Mouse (Mus musculus) hindbrain, embryonic 11.5 days (tissue): ENCODE measurements around the gene Aatf. TPM values are rescaled to one million over a fixed set of nuclear protein-coding genes. Genes with fewer than 3 reads are reported as not detected.

ENCODE experiments used
- ATAC-seq: fragments of 200-750 bp; cut with Nextera tagmentation; 2 replicates; pipeline ENCODE4 v1.8.0; 2017; ENCODE audit warnings: mild to moderate bottlenecking, moderate TSS enrichment, moderate library complexity; ENCODE audit not compliant: low FRiP score
- DNase-seq: peaks from one replicate; pipeline ENCODE4 v3.0.0-alpha.2; 2015; ENCODE audit warnings: low spot score
- H3K27ac ChIP-seq: fragments of 300-500 bp; sonication (generic); 2 replicates; pipeline ENCODE4 v1.5.1; 2014; ENCODE audit warnings: mild to moderate bottlenecking, low read depth, low read length
- H3K27me3 ChIP-seq: fragments of 300-500 bp; sonication (generic); 2 replicates; pipeline ENCODE4 v1.6.1; 2014; ENCODE audit warnings: mild to moderate bottlenecking, low read length, moderate library complexity, mixed read lengths; ENCODE audit not compliant: control insufficient read depth, insufficient read depth
- H3K36me3 ChIP-seq: fragments of 300-500 bp; sonication (generic); 2 replicates; pipeline ENCODE4 v1.6.1; 2014; ENCODE audit warnings: mild to moderate bottlenecking, low read length, moderate library complexity, mixed read lengths; ENCODE audit not compliant: control insufficient read depth, insufficient read depth
- H3K4me1 ChIP-seq: fragments of 300-500 bp; sonication (generic); replicated peaks from 2 replicates; pipeline ENCODE4 v1.6.1; 2014; ENCODE audit warnings: low read length, mixed read lengths; ENCODE audit not compliant: control insufficient read depth, insufficient read depth
- H3K4me2 ChIP-seq: fragments of 300-500 bp; sonication (generic); replicated peaks from 2 replicates; pipeline ENCODE4 v1.6.1; 2014; ENCODE audit warnings: mild to moderate bottlenecking, low read depth, low read length
- H3K4me3 ChIP-seq: fragments of 300-500 bp; sonication (generic); 2 replicates; pipeline ENCODE4 v1.5.1; 2014; ENCODE audit warnings: low read depth, low read length
- H3K9ac ChIP-seq: fragments of 300-500 bp; sonication (generic); 2 replicates; pipeline ENCODE4 v1.6.1; 2014; ENCODE audit warnings: low read depth, low read length
- H3K9me3 ChIP-seq: fragments of 300-500 bp; sonication (generic); 2 replicates; pipeline ENCODE4 v1.6.1; 2016; ENCODE audit warnings: low read length; ENCODE audit not compliant: control insufficient read depth
- WGBS: fragments of 180-500 bp; shearing (Covaris S2); extraction: QIAGEN DNeasy Blood & Tissue Kit; methylation state at CpG from one replicate; pipeline ENCODE4 v1.1.7; 2014; 5-methylcytosine and 5-hydroxymethylcytosine counted together
- polyA plus RNA-seq: library from polyadenylated mRNA; unstranded; fragments of >200 nt; fragmentation: Nextera tagmentation; extraction: Ambion mirVana; gene quantifications from 2 replicates; pipeline ENCODE4 v1.2.1, GENCODE M21; 2014

The Aatf gene
- polyA plus RNA-seq, 1 experiment from 2014 or later, result 59.9 TPM

- no peak for ATAC-seq
- Histone ChIP-seq H3K27ac (no peak overlapping the region), H3K27me3 (no peaks in the 10 kb centered on the region), H3K9me3 (no peaks in the 10 kb centered on the region), H3K4me3 (no peak overlapping the region), H3K9ac (no peak overlapping the region), H3K36me3 (no peaks in the 10 kb centered on the region), H3K4me2 (no peak overlapping the region), H3K4me1 (no peaks in the 10 kb centered on the region)
- WGBS, result 98% methylated on average over 2 of the region's 2 CpGs
- no peak for DNase-seq
Measured at GRCm38 (mm10) chr11:84476641-84477040, 36.7 kb downstream of the Aatf start.

DNA sequence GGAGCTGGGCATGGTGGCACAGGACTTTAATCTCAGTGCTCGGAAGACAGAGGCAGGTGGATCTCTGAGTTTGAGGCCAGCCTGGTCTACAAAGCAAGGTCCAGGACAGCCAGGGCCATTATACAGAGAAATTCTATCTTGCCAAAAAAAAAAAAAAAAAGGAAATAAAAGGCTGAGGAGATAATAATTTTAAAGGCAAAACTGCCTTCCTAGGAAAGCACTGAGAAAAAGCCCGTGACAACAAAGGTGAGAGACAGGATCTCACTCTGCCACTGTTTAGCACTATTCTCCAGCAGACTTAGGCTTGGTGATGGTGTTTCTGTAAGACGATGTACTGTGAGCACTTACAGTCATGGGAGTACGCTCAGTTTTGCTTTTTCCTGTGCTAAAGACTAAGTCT is 37.3 kb downstream of the Aatf start:
- H3K4me1 ChIP-seq, result no peaks in the 10 kb centered on the region
- no peak overlapping the region for H3K9ac ChIP-seq
- no peak overlapping the region for H3K4me2 ChIP-seq
- DNase-seq (no peak), ATAC-seq (no peak)
- H3K36me3 ChIP-seq, result no peaks in the 10 kb centered on the region
- H3K4me3 ChIP-seq, result no peak overlapping the region
- H3K27me3 ChIP-seq, result no peaks in the 10 kb centered on the region
- no peaks in the 10 kb centered on the region for H3K9me3 ChIP-seq
- no peak overlapping the region for H3K27ac ChIP-seq
- WGBS, result 94% methylated on average over 4 of the region's 4 CpGs

GRCm38 (mm10) chr11:84473093-84473667 is 40.1 kb downstream of the Aatf start:
- Histone ChIP-seq H3K27me3 (no peaks in the 10 kb centered on the region), H3K27ac (no peak overlapping the region), H3K36me3 (no peaks in the 10 kb centered on the region), H3K9me3 (no peaks in the 10 kb centered on the region), H3K4me1 (no peaks in the 10 kb centered on the region), H3K4me2 (no peak overlapping the region), H3K9ac (no peak overlapping the region), H3K4me3 (no peak overlapping the region)
- DNase-seq (no peak), ATAC-seq (no peak)
- WGBS, result 90% methylated on average over 4 of the region's 4 CpGs

DNA sequence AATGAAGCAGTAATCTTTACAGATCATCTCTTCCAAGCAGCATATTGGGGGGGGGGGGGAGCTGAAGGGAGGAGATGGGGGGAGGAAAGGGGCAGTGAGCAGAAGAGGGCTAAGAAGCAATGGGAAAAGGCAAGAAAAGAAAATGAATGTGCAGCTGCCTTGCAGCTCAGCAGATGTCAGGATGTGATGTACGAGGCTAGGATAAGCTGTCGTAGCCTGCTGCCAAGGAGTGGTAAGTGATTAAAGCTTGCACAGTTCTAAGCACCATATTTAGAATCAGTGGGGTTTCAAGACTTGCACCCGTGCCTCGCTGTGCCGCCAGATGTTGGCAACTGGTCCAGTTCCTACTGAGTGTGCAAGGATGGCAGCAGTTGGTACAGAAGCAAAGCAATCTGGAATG is 48.8 kb downstream of the Aatf start:
- DNase-seq (no peak), ATAC-seq (no peak)
- no peak overlapping the region for H3K4me2 ChIP-seq
- WGBS, result 77% methylated on average over 5 of the region's 5 CpGs
- no peaks in the 10 kb centered on the region for H3K27me3 ChIP-seq
- 0 out of 2 replicates have a peak, but pooled peaks cover 2% of the 10 kb centered on the region for H3K36me3 ChIP-seq
- no peak overlapping the region for H3K9ac ChIP-seq
- no peak overlapping the region for H3K27ac ChIP-seq
- H3K4me3 ChIP-seq, result no peak overlapping the region
- no peaks in the 10 kb centered on the region for H3K9me3 ChIP-seq
- H3K4me1 ChIP-seq, result no peaks in the 10 kb centered on the region

GRCm38 (mm10) chr11:84453901-84454300 is 59.4 kb downstream of the Aatf start:
- WGBS, result 92% methylated on average over 7 of the region's 7 CpGs
- Histone ChIP-seq H3K4me2 (no peak overlapping the region), H3K9ac (no peak overlapping the region), H3K4me1 (no peaks in the 10 kb centered on the region), H3K9me3 (no peaks in the 10 kb centered on the region), H3K36me3 (no peaks in the 10 kb centered on the region), H3K27ac (no peak overlapping the region), H3K27me3 (no peaks in the 10 kb centered on the region), H3K4me3 (no peak overlapping the region)
- ATAC-seq, result no peak
- no peak for DNase-seq

DNA sequence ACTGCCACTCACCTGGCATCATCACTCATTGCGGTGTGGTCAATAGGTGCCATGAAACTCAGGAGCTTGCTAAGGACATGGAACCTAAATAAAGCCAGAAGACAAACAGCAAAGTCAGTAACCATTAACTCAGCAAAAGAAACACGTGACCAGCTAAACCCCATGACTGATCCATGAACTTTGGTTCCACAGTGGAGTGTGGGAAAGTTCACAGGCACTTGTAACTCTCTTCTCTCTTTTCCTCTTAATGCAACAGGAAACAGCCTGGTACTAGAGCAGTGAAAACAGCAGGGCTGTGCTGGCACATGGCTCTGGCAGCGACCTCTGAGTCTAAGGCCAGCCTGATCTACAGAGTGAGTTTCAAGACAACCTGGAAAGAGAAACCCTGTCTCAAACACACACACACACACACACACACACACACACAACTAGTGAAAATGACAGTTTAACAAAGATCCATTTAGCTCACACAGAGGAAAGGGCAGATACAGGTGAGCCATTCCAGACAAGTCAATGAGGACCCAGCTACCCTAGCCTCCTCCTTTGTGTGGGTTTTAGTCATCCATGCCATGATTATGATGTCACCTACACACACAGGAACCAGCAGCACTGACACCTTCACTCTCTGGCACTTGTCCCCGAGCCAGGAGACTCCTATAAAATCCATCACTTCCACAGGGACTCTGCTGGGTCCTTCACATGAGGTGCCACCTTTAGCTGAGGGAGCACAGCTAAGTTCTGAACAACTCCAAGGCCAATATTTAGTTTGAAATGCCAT is 70.6 kb downstream of the Aatf start:
- H3K9ac ChIP-seq, result no peak overlapping the region
- WGBS, result 89% methylated on average over 4 of the region's 4 CpGs
- no peak overlapping the region for H3K4me3 ChIP-seq
- no peak overlapping the region for H3K27ac ChIP-seq
- ATAC-seq, result no peak
- no peaks in the 10 kb centered on the region for H3K4me1 ChIP-seq
- H3K4me2 ChIP-seq, result no peak overlapping the region
- no peaks in the 10 kb centered on the region for H3K36me3 ChIP-seq
- no peaks in the 10 kb centered on the region for H3K27me3 ChIP-seq
- no peak for DNase-seq
- H3K9me3 ChIP-seq, result no peaks in the 10 kb centered on the region

DNA sequence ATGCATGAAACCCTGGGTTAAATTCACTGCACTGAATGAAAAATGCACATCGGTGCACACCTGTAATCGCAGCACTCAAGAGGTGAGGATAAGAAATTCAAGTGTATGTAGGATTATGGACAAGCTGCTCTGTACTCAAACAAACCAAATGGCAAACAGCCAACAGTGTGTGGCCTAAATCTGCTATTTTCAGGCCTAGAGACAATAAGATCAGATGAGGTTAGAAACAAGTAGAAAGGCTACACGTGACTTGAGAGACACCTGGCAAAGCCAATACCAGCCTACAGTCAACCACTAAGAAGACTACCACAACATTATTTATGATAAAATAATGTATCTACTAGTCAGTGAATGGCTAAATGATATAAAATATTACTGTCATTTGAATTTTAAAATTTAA is 72.9 kb downstream of the Aatf start:
- DNase-seq, result no peak
- Histone ChIP-seq H3K27me3 (no peaks in the 10 kb centered on the region), H3K36me3 (no peaks in the 10 kb centered on the region), H3K27ac (no peak overlapping the region), H3K4me3 (no peak overlapping the region), H3K4me1 (no peaks in the 10 kb centered on the region), H3K9me3 (no peaks in the 10 kb centered on the region), H3K9ac (no peak overlapping the region), H3K4me2 (no peak overlapping the region)
- 98% methylated on average over 3 of the region's 3 CpGs for WGBS
- ATAC-seq, result no peak

DNA sequence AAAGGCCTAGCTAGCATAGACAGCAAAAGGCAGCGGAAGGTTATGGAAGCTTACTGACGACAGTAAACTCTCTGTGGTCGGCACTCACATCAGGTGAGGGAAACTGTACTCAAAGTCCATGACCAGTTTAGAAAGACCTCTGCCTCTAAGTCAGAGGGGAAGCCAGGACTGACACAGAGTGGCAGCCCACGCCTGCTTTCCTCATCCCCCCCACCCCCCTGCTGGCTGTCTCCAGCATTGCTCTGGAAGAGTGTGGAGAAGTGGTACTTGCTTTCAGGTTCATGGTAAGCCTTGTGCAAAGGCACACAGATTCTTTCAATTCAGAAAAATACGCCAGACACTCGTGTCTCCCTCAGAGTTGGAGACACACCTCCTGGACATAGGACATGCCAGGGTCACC is 78.4 kb downstream of the Aatf start:
- no peaks in the 10 kb centered on the region for H3K9me3 ChIP-seq
- H3K27ac ChIP-seq, result no peak overlapping the region
- 67% methylated on average over 6 of the region's 6 CpGs for WGBS
- no peaks in the 10 kb centered on the region for H3K36me3 ChIP-seq
- ATAC-seq (no peak), DNase-seq (no peak)
- no peak overlapping the region for H3K4me2 ChIP-seq
- H3K9ac ChIP-seq, result no peak overlapping the region
- H3K27me3 ChIP-seq, result no peaks in the 10 kb centered on the region
- H3K4me3 ChIP-seq, result no peak overlapping the region
- H3K4me1 ChIP-seq, result 0 out of 2 replicates have a peak, but pooled peaks cover 2% of the 10 kb centered on the region

DNA sequence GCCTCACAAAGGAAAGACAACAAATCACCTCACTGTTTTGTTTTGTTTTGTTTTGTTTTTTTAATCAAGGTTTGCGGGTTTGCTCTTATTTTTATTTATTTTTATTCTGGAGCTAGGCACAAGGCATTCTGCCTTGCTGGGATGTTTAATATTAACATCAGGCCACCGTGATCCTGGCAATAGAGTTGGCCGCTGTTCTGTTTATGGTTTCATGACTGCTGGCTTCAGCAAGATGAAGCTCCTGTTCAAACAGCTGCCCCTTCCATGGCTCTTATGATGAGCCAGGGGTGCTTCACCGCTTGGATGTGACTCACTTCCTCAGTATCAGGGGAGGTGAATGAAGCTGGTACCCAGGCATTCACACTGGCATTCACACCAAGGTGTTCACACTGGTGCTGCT is 83.0 kb downstream of the Aatf start:
- WGBS, result 85% methylated on average over 4 of the region's 4 CpGs
- Histone ChIP-seq H3K4me2 (no peak overlapping the region), H3K4me3 (no peak overlapping the region), H3K4me1 (peaks cover 2% of the 10 kb centered on the region; the same call in 1 of the 2 replicates), H3K9me3 (no peaks in the 10 kb centered on the region), H3K27ac (no peak overlapping the region), H3K9ac (no peak overlapping the region), H3K36me3 (no peaks in the 10 kb centered on the region), H3K27me3 (no peaks in the 10 kb centered on the region)
- DNase-seq (no peak), ATAC-seq (no peak)
